Mouse (Mus musculus): ENCODE measurements around the gene Nol9.

- TF ChIP-seq CTCF (IDR thresholded peaks at IDR 0.05; ENCODE audit: low read depth) (no peak), EP300 (IDR thresholded peaks at IDR 0.05; ENCODE audit: low read depth) (no peak)
These were observed 39.6 kb upstream of the Nol9 start for GRCm38 (mm10) chr4:151999481-151999880.
